Mouse (Mus musculus): ENCODE results near the gene Srf. TPM values are rescaled to one million over a fixed set of nuclear protein-coding genes. Genes with fewer than 3 reads are reported as not detected.

Gene Srf
- polyA plus RNA-seq, 1 experiment from 2014 or later, result 7.7 TPM

DNA sequence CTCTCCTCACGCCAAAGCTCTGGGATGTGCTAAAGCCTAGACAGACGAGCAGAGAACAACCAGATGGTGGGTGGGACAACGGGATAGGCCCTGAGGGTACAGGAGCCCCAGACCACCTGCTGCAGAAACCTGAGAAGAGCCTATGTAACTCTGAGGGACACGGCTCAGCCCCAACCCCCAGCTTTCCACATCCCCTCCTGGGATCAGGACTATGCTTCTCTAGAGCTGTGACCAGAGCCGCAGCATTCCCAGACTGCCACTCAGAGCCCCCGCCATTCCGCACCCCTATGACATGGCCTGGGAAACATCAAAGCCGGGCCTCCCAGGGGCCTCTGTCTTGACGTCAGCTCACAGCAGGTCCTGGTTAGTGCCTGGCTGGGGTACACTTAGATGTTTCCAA is 38.6 kb upstream of the Srf start:
- ATAC-seq (ENCODE audit: insufficient read depth, low FRiP score, low TSS enrichment) (no peak), DNase-seq (ENCODE audit: low spot score) (no peak)
- Histone ChIP-seq H3K9me3 (ENCODE audit: control insufficient read depth, low read length) (no peaks in the 10 kb centered on the region), H3K27ac (ENCODE audit: low read depth, low read length) (peak overlapping the region; percentile 21; the same call in 1 of the 2 replicates), H3K9ac (ENCODE audit: low read length) (no peak overlapping the region), H3K4me2 (ENCODE audit: low read depth) (no peak overlapping the region), H3K36me3 (ENCODE audit: control insufficient read depth, insufficient read depth, low read length) (peaks cover 5% of the 10 kb centered on the region), H3K4me1 (ENCODE audit: control insufficient read depth, insufficient read depth, low read length) (peaks cover 5% of the 10 kb centered on the region; the same call in 1 of the 2 replicates), H3K4me3 (ENCODE audit: low read depth, low read length) (no peak overlapping the region), H3K27me3 (ENCODE audit: control insufficient read depth, insufficient read depth, low read length) (no peaks in the 10 kb centered on the region)
- WGBS, result 38% methylated on average over 9 of the region's 9 CpGs

DNA sequence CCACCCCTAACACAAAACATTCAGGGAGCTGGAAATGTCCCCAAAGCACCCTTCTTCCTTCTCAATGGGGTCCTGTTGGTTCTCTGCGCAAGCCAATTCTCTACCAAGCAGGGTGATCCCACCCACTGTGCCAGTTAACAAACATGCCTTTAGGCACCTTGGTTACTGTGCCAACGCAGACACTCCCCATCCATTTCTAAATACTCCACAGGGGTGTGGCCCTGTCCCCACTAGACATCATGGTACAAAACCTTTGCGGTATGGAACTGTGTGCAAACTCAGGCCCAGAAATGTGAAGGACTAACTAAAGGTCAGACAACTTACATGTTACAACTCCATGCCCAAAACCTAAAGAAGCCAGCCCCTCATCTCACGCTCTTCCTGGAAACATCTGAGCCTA is 37.1 kb upstream of the Srf start:
- H3K27ac ChIP-seq (ENCODE audit: low read depth, low read length), result no peak overlapping the region
- WGBS, result 93% methylated on average over 4 of the region's 4 CpGs
- peaks cover 5% of the 10 kb centered on the region for H3K36me3 ChIP-seq (ENCODE audit: control insufficient read depth, insufficient read depth, low read length)
- DNase-seq (ENCODE audit: low spot score) (no peak), ATAC-seq (ENCODE audit: insufficient read depth, low FRiP score, low TSS enrichment) (no peak)
- no peaks in the 10 kb centered on the region for H3K27me3 ChIP-seq (ENCODE audit: control insufficient read depth, insufficient read depth, low read length)
- H3K4me1 ChIP-seq (ENCODE audit: control insufficient read depth, insufficient read depth, low read length), result peaks cover 5% of the 10 kb centered on the region; the same call in 1 of the 2 replicates
- H3K4me3 ChIP-seq (ENCODE audit: low read depth, low read length), result no peak overlapping the region
- H3K9ac ChIP-seq (ENCODE audit: low read length), result no peak overlapping the region
- no peaks in the 10 kb centered on the region for H3K9me3 ChIP-seq (ENCODE audit: control insufficient read depth, low read length)
- no peak overlapping the region for H3K4me2 ChIP-seq (ENCODE audit: low read depth)

DNA sequence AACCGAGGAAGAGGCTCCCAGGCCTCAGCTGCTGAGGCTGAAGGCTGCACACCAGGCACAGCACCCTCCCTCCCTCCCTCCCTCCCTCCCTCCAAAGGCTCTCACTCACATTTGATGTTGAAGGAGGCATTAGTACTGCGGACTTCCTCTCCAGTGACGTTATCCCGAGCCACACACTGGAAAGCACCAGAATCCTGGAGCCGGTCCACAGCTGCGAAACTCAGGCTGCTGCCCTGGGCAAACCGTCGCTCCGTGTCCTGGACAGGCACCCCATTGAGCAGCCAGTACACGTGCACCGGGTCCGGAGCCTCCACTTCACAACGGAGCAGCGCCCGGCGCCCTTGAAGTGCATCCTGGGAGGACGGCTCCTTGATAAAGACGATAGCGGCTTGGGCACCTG is 35.4 kb upstream of the Srf start:
- ATAC-seq (ENCODE audit: insufficient read depth, low FRiP score, low TSS enrichment), result no peak
- Histone ChIP-seq H3K36me3 (ENCODE audit: control insufficient read depth, insufficient read depth, low read length) (peaks cover 11% of the 10 kb centered on the region), H3K9me3 (ENCODE audit: control insufficient read depth, low read length) (no peaks in the 10 kb centered on the region), H3K4me1 (ENCODE audit: control insufficient read depth, insufficient read depth, low read length) (peaks cover 5% of the 10 kb centered on the region; the same call in 1 of the 2 replicates), H3K4me2 (ENCODE audit: low read depth) (no peak overlapping the region), H3K4me3 (ENCODE audit: low read depth, low read length) (no peak overlapping the region), H3K27me3 (ENCODE audit: control insufficient read depth, insufficient read depth, low read length) (no peaks in the 10 kb centered on the region), H3K9ac (ENCODE audit: low read length) (no peak overlapping the region), H3K27ac (ENCODE audit: low read depth, low read length) (no peak overlapping the region)
- DNase-seq (ENCODE audit: low spot score), result no peak
- WGBS, result 85% methylated on average over 19 of the region's 19 CpGs

DNA sequence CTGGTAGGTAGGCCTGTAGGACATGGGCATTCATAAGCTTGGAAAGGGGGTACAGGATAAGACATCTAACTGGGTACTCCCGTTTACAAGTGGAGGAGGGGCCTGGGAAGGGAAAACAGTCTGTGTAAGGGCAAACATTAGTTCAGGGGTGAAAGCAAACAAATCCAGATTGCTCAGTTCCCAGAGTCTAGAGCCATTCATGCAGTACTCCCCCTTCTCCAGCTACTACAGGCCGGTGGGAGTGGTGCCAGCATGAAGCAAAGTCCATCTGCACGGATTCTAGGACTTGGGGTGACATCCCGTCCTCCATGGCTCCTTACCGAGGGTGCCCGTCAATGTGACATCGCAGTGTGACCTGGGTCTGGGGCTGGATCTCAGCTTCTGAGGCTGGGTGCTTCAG is 34.5 kb upstream of the Srf start:
- ATAC-seq (ENCODE audit: insufficient read depth, low FRiP score, low TSS enrichment) (no peak), DNase-seq (ENCODE audit: low spot score) (no peak)
- Histone ChIP-seq H3K4me1 (ENCODE audit: control insufficient read depth, insufficient read depth, low read length) (peaks cover 5% of the 10 kb centered on the region; the same call in 1 of the 2 replicates), H3K9ac (ENCODE audit: low read length) (no peak overlapping the region), H3K4me3 (ENCODE audit: low read depth, low read length) (no peak overlapping the region), H3K36me3 (ENCODE audit: control insufficient read depth, insufficient read depth, low read length) (peaks cover 14% of the 10 kb centered on the region), H3K4me2 (ENCODE audit: low read depth) (no peak overlapping the region), H3K27ac (ENCODE audit: low read depth, low read length) (no peak overlapping the region), H3K27me3 (ENCODE audit: control insufficient read depth, insufficient read depth, low read length) (no peaks in the 10 kb centered on the region), H3K9me3 (ENCODE audit: control insufficient read depth, low read length) (no peaks in the 10 kb centered on the region)
- 92% methylated on average over 7 of the region's 7 CpGs for WGBS

DNA sequence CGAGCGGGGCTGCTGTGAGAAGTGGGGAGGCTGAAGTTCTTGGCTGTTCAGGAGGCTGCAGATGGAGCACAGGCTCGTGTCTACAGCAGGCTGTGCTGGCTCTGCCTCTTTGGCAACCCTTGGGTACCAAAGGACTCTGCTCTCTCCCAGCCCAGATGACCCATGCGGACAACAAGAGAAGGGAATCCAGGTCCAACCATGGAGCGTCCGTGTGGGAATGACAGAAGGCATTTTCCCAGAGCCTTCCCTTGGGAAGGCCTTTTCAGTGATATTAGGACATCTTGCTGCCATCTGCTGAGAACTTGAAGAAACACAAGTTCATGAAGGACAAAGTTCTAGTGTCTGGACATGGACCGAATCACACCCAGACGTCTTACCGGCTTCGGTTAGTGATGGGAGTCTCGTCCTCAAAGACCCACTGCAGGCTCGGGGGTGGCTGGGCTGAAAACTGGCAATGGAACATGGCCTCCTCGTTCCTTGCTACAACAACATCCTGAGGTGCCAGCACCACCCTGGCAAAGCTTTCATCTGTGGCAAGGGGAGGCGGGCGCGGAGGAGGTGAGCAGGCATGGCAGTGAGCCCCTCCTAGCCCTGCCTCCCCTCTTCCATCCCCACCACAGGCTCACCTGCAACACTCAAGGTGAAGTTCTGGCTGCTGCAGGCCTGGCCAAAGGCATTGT is 33.8 kb upstream of the Srf start:
- Histone ChIP-seq H3K27ac (ENCODE audit: low read depth, low read length) (no peak overlapping the region), H3K4me3 (ENCODE audit: low read depth, low read length) (no peak overlapping the region), H3K9me3 (ENCODE audit: control insufficient read depth, low read length) (no peaks in the 10 kb centered on the region), H3K9ac (ENCODE audit: low read length) (no peak overlapping the region), H3K4me1 (ENCODE audit: control insufficient read depth, insufficient read depth, low read length) (peaks cover under 1% of the 10 kb centered on the region; the same call in 1 of the 2 replicates), H3K36me3 (ENCODE audit: control insufficient read depth, insufficient read depth, low read length) (peaks cover 14% of the 10 kb centered on the region), H3K4me2 (ENCODE audit: low read depth) (no peak overlapping the region), H3K27me3 (ENCODE audit: control insufficient read depth, insufficient read depth, low read length) (no peaks in the 10 kb centered on the region)
- DNase-seq (ENCODE audit: low spot score), result no peak
- ATAC-seq (ENCODE audit: insufficient read depth, low FRiP score, low TSS enrichment), result no peak
- 90% methylated on average over 16 of the region's 16 CpGs for WGBS

DNA sequence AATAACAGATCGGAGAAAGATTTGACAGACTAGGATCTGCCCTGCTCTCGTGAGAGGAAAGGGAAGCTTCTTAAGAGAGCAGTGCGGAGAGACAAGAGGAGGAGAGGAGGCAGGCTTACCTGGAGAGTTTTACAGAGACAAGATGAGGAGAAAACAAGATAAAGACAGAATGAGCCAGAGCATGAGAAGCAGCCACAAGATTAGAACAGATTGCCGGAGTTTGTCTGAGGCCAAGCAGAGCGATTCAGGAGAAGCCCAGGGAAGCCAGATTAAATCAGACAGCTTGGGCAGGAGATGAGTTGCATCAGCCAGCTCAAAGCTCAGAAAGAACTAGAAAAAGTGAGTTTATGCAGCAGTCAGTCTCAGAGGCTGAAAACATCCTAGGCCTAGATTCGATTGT is 32.9 kb upstream of the Srf start:
- Histone ChIP-seq H3K27me3 (ENCODE audit: control insufficient read depth, insufficient read depth, low read length) (no peaks in the 10 kb centered on the region), H3K9ac (ENCODE audit: low read length) (no peak overlapping the region), H3K9me3 (ENCODE audit: control insufficient read depth, low read length) (no peaks in the 10 kb centered on the region), H3K4me2 (ENCODE audit: low read depth) (no peak overlapping the region), H3K4me3 (ENCODE audit: low read depth, low read length) (no peak overlapping the region), H3K36me3 (ENCODE audit: control insufficient read depth, insufficient read depth, low read length) (peaks cover 14% of the 10 kb centered on the region), H3K27ac (ENCODE audit: low read depth, low read length) (no peak overlapping the region), H3K4me1 (ENCODE audit: control insufficient read depth, insufficient read depth, low read length) (no peaks in the 10 kb centered on the region)
- WGBS, result 94% methylated on average over 6 of the region's 6 CpGs
- DNase-seq (ENCODE audit: low spot score) (no peak), ATAC-seq (ENCODE audit: insufficient read depth, low FRiP score, low TSS enrichment) (no peak)

DNA sequence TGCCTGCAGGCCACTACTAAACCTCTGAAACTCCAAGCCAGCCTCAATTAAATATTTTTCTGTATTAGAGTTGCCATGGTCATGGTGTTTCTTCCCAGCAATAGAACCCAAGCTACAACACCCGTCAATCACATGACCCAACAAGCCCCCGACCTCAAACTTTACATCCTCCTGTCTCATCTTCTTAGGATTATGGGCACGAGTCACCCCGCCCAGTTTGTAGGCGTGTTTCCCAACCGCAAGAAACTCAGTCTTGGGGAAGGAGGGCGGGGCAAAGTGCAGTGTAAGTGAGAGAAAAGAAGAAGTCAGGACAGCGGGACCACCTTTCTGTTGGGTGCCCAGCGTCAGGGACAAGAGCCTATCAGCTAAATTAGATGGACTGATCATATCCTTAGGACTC is 32.2 kb upstream of the Srf start:
- no peak for ATAC-seq (ENCODE audit: insufficient read depth, low FRiP score, low TSS enrichment)
- no peaks in the 10 kb centered on the region for H3K27me3 ChIP-seq (ENCODE audit: control insufficient read depth, insufficient read depth, low read length)
- H3K4me1 ChIP-seq (ENCODE audit: control insufficient read depth, insufficient read depth, low read length), result no peaks in the 10 kb centered on the region

DNA sequence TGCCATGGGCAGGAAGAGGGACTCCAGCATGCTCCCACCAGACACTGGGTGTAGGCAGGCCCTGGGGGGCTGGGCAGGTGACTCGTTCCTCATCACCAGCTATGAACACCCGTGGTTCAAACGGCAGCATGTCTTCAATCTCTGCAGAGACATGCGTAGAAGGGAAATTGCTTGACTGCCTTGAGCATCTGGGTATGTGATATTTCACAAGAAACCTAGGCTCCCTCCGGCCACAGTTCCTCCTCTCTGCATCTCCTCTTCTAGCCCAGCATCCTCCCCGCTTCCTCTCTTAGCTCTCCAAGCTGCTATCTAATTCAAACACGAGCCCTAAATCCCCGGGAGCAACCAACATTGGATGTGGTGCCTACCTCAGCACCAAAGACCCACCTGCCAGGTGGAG is 30.4 kb upstream of the Srf start:
- H3K27me3 ChIP-seq (ENCODE audit: control insufficient read depth, insufficient read depth, low read length), result no peaks in the 10 kb centered on the region
- no peaks in the 10 kb centered on the region for H3K9me3 ChIP-seq (ENCODE audit: control insufficient read depth, low read length)
- no peak overlapping the region for H3K27ac ChIP-seq (ENCODE audit: low read depth, low read length)
- H3K4me2 ChIP-seq (ENCODE audit: low read depth), result no peak overlapping the region
- DNase-seq (ENCODE audit: low spot score) (no peak), ATAC-seq (ENCODE audit: insufficient read depth, low FRiP score, low TSS enrichment) (no peak)
- peaks cover 17% of the 10 kb centered on the region for H3K36me3 ChIP-seq (ENCODE audit: control insufficient read depth, insufficient read depth, low read length)
- no peak overlapping the region for H3K9ac ChIP-seq (ENCODE audit: low read length)
- no peak overlapping the region for H3K4me3 ChIP-seq (ENCODE audit: low read depth, low read length)
- no peaks in the 10 kb centered on the region for H3K4me1 ChIP-seq (ENCODE audit: control insufficient read depth, insufficient read depth, low read length)
- 96% methylated on average over 8 of the region's 8 CpGs for WGBS

More for the DNA sequence above, 32.2 kb upstream of the Srf start:
- Histone ChIP-seq H3K27ac (ENCODE audit: low read depth, low read length) (no peak overlapping the region), H3K4me3 (ENCODE audit: low read depth, low read length) (no peak overlapping the region), H3K4me2 (ENCODE audit: low read depth) (no peak overlapping the region), H3K36me3 (ENCODE audit: control insufficient read depth, insufficient read depth, low read length) (peaks cover 14% of the 10 kb centered on the region), H3K9me3 (ENCODE audit: control insufficient read depth, low read length) (no peaks in the 10 kb centered on the region), H3K9ac (ENCODE audit: low read length) (no peak overlapping the region)
- 90% methylated on average over 9 of the region's 9 CpGs for WGBS
- no peak for DNase-seq (ENCODE audit: low spot score)

DNA sequence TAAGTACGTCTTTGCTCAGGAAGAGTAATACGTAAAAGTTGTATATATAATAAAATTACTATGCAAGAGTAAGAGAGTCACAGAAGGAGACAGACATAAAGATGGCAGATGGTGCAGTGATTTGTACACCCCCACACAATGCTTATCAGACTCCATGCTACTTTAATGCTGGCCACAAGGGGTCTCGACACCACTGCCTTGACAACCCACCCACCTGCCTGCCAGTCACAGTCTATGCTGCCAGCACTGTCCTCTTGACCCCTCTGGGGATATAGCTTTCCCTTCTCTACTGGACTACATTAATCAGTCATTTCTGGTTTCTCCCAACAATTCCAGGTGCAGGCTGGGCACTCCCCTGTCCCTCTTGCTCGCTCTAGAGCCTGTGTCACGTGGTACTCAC is 22.7 kb upstream of the Srf start:
- no peak for DNase-seq (ENCODE audit: low spot score)
- ATAC-seq (ENCODE audit: insufficient read depth, low FRiP score, low TSS enrichment), result no peak
- WGBS, result 88% methylated on average over 5 of the region's 5 CpGs
- H3K36me3 ChIP-seq (ENCODE audit: control insufficient read depth, insufficient read depth, low read length), result peaks cover 30% of the 10 kb centered on the region
- no peaks in the 10 kb centered on the region for H3K4me1 ChIP-seq (ENCODE audit: control insufficient read depth, insufficient read depth, low read length)
- no peak overlapping the region for H3K9ac ChIP-seq (ENCODE audit: low read length)
- H3K4me2 ChIP-seq (ENCODE audit: low read depth), result no peak overlapping the region
- H3K9me3 ChIP-seq (ENCODE audit: control insufficient read depth, low read length), result no peaks in the 10 kb centered on the region
- no peak overlapping the region for H3K27ac ChIP-seq (ENCODE audit: low read depth, low read length)
- no peak overlapping the region for H3K4me3 ChIP-seq (ENCODE audit: low read depth, low read length)
- H3K27me3 ChIP-seq (ENCODE audit: control insufficient read depth, insufficient read depth, low read length), result no peaks in the 10 kb centered on the region

Measured in neural tube, embryonic 11.5 days (tissue).